ENCODE assay signal across 21 mouse cellular contexts in the genomic region with DNA sequence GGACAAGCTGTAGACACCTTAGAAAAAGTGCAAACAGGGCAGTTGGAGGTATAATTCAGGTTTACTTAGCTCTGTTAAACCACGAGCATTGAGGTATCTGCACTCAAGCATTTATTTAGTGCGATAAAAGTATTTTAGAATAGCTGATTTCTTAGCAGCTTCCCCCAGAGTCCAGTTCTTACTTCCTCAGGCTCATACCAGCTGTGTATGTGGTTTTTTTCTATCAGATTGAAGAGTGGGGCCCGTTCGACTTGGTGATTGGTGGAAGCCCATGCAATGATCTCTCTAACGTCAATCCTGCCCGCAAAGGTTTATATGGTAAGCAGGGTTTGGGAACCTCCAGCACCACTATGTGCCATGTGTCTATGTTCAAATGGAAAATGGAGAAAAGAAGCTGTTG. TPM values are rescaled to one million over a fixed set of nuclear protein-coding genes. Genes with fewer than 3 reads are reported as not detected.
"Had no signal": no experiment of that assay in that cellular context is flagged by ENCODE, and none has a peak within 500 bp of the region (broad histone marks: within the 10 kb centered on the region; RNA-seq: fewer than 3 reads in every experiment).

No protein-coding gene starts in this region.

- ATAC-seq: midbrain, embryonic 13.5 days; midbrain, embryonic 15.5 days had no signal

- H3K9ac ChIP-seq: liver, embryonic 14.5 days; lung, embryonic 14.5 days; midbrain, embryonic 13.5 days; midbrain, embryonic 15.5 days; neural tube, embryonic 12.5 days; stomach, embryonic 15.5 days had no signal

- H3K27me3 ChIP-seq: midbrain, embryonic 13.5 days; midbrain, embryonic 15.5 days; neural tube, embryonic 12.5 days; stomach, embryonic 15.5 days had no signal

- H3K27ac ChIP-seq: liver, embryonic 14.5 days; macrophage; midbrain, embryonic 13.5 days; midbrain, embryonic 15.5 days; neural tube, embryonic 12.5 days; stomach, embryonic 15.5 days; stomach, postnatal 0 days had no signal

- H3K9me3 ChIP-seq: midbrain, embryonic 13.5 days; midbrain, embryonic 15.5 days; neural tube, embryonic 12.5 days; stomach, embryonic 15.5 days had no signal

- H3K36me3 ChIP-seq: midbrain, embryonic 15.5 days had no signal

- H3K4me3 ChIP-seq: midbrain, embryonic 13.5 days; midbrain, embryonic 15.5 days; neural tube, embryonic 12.5 days; stomach, embryonic 15.5 days had no signal

- DNase-seq: lung, adult 18-20 months; lung, embryonic 14.5 days; lung, postnatal 10 days; right cerebral cortex, postnatal 14 days; thymus, adult 2 months; thymus, postnatal 25 days; thymus, postnatal 4 days had no signal

- H3K4me1 ChIP-seq: midbrain, embryonic 13.5 days; midbrain, embryonic 15.5 days; neural tube, embryonic 12.5 days; stomach, embryonic 15.5 days had no signal

RNA-seq across cellular contexts. Expression of a gene that starts 19.5 kb away (rescaled TPM):
- total RNA-seq: megakaryocyte, adult 5-6 weeks; midbrain, postnatal 0 days; monocyte, adult 5-6 weeks; neutrophil, adult 5-6 weeks had no signal
- polyA plus RNA-seq: midbrain, embryonic 11.5 days; midbrain, embryonic 15.5 days; midbrain, postnatal 0 days; neural tube, embryonic 14.5 days; stomach, postnatal 0 days; thymus, adult 2 months; urinary bladder, adult 2 months had no signal
